Mouse (Mus musculus): ENCODE data around the gene Adgrg5.
A peak's percentile ranks its signal among the peaks of the same experiment; 100 is the strongest.

Gene Adgrg5

DNA sequence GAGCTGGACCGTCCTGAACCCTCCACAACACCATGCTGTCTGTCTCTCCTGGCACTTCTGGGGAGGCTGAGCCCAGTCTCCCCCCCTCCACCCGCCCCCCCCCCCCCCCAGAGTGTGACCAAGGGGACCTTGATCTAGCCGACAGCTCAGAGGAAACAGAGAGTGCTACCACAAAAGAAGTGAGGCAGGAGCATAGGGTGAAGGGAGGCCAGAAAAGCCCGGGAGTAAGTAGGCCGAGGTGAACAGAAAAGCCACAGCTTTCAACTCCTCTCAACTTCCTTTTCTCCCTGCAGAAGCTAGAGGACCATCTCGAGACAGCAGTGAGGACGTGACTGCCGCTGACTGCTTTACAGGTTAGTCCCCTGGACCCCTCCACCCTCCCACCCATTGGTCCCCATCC is at the start of gene Adgrg5:
Gene Adgrg5, plus strand, starts transcription at position 290 of the 400 bp plus-strand sequence.
- DNase-seq = no peak

DNA sequence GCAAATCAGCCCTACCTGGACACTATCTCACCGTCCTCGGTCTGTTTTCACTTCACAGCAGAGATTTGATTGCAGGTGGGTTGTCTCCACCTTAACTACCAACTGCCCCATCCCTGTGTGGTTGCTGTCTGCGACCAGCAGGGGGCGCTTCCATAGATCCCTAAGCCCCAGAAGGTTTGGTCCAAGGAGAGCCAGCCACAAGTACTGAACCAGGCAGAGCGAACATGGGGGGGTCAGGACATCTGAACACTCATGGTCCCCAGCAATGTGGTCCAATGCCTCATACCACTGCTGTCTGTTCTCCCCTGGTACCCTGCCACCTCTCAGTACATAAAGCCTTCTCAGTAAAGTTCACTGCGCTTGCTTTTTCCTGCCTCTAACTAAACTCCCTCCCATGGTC is 49.1 kb upstream of the Adgrg5 start:
- peak; percentile 82 to 83 for DNase-seq

DNA sequence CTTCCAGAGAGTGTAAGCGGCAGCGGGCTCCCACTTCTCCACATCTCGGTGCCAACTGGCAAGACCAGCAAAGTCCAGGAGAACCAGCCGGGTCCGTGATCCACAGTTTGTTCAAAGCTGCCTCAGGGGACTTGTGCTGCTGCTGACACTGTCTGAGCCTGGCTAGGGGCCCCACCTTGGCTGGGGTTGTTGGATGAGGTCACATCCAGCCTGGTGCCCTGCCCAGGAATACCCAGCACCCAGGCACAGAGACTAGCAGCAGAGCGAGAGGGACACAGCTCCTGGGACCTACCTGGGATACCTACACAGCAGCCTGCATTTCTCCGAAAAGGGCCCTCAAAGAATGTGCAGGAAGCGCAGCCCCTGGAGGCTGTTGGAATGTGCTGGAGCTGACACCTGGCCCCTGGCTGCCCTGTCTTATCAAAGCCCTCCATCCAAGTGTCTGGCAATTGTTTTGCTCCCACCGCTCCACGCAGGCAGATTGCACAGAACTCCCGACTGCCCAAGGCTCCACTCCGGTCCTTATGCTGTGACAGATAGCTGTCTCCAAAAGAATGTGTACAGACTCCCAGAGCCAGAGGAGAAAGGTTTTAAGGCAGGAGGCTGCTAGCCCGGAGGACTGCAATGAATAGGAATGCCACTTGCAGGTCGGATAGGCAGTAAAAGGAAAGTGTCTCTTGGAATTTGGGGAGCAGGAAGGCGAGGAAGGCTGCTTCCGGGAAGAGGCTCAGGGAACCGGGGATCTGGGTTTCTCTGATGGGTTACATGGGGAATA is 48.2 kb upstream of the Adgrg5 start:
- no peak for DNase-seq

DNA sequence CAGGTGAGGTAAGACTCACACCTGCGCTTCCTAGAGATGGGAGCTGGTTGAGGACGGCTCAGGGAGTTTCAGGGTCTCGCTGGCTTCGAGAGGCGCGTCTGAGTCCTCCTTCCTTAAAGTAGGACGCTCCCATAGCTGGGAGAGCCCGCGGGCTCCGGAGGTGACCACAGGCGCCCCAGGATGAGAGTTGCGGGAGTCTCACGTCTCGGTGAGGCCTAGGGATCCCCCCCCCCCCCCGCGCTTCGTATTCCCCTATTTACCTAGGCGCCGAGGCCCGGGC is 47.7 kb upstream of the Adgrg5 start:
- DNase-seq = no peak

DNA sequence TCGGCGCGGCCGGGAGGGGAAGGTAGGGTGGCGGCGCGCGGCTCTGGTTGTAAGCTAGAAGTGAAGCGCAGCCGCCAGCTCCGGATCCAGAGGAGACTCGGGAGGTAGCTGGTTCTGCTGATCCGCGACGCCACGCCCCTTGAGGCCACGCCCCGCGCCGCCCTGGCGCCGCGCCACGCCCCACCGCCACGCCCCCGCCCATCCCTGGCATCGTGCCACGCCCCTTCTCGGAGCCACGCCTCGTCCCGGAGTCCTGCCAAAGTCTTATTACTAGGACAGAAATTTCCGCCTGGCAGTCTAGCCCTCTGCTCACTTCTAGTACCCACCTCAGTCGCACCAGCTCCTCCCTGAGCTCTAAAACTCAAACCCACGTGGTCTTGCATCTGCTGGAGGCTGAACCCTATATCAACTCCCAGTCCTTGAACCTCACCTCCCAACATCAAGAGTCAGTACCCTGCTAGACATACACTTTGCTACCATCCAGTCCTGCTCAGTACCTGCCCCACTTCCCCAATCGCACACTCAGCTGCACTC is 47.2 kb upstream of the Adgrg5 start, which contains the start of gene Dok4:
Gene Dok4, minus strand, starts transcription at position 134 of the 534 bp plus-strand sequence.
- peak; percentile 86 to 88 for DNase-seq

DNA sequence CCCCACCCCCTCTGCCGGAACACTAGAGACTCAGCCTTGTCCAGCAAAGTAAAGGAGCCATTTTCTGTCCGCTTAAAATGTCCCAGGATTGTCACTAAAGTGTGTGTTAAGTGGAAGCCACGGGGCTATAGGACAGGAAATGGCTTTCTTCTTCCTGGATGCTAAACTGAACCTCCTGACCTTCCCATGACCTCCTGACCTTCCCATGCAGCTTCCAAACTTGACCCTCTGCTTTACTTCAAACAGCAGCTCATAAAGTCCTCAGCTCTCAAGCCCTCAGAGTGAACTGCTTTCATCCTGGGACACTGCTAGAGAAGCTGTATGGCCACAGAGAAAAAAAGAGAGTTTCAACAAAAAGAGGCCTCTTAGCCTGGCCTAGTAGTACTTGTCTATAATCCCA is 46.7 kb upstream of the Adgrg5 start:
- DNase-seq = no peak

DNA sequence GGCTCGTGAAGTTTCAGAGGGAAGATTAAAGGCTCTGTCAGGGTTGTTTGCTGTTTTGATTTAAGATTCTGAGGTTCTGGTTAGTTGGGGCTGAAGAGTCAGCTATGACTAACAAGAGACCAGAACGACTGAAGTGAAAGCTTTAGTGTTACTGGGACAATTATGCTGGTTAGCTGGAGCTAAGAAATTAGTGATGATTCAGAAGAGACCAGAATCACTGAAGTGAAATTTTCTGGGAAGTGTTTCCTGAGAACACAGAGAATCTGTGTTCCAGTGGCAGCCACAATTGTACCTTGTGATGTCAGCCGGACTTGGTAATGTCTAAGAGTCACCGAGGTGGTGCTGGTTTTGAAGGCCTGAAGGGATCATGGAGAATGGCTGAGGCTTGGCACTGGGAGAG is 42.8 kb upstream of the Adgrg5 start:
- DNase-seq = no peak

DNA sequence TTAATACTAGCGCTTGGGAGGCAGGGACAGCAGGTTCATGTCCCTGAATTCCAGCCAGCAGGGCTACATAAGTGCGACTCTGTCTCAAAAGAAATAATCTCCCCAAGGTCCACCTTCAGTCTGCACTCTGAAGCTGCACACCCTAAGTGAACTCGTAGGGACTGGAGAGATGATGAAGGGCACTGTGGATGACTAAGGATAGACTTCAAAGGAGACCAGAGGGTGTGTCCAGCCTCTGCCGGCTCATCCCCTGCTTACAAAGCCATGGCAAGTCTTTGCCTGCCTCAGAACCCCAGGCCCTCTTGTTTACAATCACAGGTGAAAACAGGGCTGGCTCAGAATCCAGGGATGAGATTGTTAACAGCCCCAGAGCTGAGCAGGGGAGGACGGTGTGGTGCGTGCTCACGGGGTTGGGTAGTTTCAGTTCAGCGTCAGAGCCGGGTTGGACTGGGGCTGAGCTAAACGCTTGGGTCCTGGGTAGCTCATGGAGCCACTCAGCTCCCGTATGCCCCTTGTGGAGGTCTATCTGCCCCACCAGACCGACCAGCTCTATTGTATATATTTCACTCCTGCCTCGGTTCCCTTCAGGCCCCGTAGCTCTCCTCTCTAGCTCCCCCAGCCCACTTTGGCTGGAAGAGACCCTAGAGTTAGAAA is 35.0 kb upstream of the Adgrg5 start:
- DNase-seq = no peak

DNA sequence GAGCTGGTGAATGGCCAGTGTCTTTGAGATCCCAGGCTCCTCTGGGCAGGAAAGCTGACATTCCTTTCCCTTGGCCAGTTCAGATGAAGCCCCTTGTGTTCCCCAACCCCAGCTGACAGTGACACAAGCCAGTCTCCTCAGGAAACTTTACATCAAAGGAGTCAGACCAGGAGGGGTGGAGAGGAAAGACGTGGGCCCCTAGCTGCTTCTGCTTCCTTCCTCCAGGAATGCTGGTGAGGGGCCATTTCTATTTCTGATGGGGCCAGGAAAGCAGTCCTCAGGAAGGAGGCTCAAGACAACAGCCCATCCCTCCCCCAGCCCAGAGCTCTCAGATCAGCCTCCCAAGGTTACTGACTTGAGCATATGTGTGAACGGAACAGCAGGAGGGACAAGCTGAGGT is 30.6 kb upstream of the Adgrg5 start:
- no peak for DNase-seq

DNA sequence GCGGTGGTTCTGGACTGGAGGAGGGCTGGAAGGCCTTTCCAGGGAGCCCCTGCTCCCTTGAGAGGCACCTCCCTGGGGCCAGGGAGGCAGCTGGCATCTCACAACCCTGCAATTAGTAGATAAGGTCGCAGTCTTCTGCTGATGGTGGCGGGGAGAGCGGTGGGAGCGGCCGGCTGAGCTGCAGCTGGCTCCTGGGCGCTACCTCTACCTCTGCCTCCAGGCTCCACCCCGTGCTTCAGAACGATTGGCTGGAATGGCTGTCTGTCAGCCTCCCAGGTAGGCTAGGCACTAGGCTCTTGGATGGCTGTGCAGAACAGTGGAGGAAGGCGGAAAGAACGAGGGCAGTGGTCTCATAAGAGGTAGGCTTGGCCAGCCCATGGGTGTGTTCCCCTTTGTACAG is 24.2 kb upstream of the Adgrg5 start:
- DNase-seq = no peak

DNA sequence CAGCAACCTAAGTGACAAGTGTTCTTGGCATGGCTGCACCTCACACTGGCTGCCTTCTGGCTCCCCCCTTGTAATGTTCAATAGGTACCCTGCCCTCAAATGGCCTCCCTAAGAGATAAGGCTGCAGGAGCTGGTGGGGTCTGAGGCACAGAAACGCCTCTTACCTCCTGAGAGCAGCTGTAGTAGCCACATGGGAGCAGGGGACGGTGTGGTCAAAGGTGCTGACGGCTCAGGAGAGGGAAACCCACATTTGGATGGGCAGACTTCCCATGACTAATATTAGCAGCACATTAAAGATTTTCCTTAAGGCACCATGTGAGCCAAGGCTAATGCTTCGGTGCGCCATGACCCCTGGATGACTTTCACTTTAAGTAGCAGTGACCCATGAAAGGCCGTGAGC is 22.9 kb upstream of the Adgrg5 start:
- DNase-seq = no peak

DNA sequence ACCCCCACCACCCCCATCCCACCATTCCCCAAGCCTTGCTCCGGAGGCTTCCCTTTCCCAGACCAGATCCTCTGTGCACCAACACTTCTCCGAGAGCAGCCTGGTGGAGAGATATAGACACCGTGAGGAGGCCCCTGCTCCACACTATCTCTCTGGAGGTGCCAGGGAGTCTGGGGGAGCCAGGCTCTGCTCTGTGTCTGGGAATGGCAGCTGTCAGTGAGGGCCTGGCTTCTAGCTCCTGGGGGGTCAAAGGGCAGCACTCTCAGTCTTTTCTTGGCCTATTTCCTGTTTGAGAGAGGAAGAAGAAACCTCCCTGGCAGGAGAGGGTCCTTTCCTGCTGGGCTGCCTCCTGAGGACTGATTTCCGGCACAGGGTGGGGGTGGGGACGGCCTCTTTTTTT is 22.5 kb upstream of the Adgrg5 start:
- no peak for DNase-seq

DNA sequence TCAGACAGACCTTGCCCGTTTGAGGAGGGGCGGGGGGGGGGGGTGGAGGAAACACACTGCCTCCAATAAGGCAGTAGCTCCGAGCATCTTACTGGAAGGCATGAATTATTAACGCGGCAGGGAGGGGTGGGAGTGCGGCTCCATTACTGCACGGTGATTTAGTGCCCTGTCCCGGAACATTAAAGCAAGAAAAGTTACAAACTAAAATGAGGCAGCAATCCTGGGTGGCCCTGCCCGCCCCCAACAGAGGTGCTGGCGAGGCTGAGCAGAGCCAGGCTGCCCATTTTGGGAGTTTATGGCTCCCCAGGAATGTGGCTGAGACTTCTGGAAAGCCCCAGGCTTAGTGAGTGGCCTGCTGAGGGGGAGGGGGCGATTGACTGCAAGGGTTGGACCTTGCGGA is 19.8 kb upstream of the Adgrg5 start:
- no peak for DNase-seq

DNA sequence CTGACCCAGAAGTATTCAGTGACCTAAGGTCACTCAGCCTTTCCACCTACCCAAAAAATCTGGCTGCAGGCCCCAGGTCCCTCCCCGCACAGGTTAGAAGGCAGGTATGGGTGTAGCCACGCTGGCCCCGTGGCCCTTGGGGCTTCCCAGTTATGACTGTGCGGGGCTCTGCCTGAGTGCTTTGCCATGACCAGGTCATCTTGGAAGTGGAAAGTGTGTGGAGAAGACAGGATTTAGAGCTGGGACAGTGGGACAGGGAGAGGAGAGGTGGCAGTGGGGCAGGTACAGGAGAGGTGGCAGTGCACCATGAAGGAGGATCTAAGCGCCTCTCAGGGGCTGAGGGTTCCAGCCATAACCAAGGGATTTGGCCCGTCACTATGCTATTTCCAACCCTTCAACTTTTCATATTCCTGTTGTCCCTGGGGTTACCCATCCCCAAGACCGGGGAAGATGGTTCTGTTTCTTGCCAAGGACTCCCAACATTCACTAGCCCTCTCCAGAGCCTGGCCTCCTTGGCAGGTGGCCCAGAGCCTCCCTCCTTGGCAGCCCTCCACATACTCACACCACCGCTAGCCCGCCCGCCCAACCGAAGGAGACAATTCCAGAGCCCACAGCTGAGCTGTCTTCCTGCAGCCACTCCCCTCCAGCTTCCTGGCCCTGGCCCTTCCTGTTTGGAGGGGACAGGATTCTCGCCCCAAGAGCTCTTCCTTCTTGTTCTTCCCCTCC is 18.9 kb upstream of the Adgrg5 start:
- no peak for DNase-seq

DNA sequence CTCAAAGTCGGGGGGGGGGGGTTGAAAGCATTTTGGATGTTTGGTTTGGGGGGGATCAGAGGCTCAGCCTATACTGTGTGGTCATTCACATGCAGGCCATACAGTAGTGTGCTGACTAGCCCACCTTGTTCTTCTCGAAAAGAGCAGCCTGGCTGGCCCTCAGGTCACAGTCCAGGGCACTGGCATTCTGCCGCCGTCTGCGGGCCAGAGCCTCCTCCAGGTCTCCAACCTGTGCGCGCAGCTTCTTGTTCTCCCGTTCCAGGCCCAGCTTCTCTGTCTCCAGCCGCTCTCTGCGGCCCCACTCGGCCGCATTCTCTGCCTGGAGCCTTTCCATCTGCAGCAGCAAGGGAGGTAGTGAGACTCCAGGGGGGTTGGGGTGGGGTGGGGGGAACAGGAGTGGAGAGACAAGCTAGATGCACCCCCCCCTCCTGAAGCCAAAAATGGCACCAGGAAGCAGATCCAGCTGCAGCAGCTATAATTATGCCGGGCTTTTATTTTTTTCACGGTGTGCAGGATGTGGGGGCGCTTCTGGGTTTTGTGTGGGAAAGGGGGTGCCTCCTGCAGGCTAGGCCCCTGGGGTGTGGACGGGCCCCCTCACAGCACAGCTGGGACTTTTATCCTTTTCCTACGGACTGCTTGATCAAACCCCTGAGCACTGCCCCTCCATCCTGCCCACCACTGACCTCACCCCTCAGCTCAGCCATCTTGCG is 15.7 kb upstream of the Adgrg5 start:
- no peak for DNase-seq

DNA sequence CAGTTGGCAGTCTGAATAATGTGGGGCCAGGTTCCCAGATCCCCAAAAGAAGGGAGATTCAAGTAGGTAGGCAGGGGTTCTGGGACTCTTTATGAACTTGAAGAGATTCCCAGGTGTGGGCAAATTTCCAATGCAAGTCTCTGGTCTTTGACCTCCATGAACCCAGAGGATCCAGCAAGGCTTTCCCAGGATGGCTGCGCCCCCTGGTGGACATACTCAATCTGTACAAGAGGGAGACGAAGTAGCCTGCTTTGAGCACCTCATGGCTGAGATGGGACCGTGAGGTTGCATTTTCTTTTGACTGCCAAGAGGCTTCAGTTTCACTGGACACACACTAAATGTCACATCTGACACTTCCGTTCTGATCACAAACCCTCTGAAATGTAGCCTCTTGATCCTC is 14.6 kb upstream of the Adgrg5 start:
- DNase-seq = peak; percentile 85

DNA sequence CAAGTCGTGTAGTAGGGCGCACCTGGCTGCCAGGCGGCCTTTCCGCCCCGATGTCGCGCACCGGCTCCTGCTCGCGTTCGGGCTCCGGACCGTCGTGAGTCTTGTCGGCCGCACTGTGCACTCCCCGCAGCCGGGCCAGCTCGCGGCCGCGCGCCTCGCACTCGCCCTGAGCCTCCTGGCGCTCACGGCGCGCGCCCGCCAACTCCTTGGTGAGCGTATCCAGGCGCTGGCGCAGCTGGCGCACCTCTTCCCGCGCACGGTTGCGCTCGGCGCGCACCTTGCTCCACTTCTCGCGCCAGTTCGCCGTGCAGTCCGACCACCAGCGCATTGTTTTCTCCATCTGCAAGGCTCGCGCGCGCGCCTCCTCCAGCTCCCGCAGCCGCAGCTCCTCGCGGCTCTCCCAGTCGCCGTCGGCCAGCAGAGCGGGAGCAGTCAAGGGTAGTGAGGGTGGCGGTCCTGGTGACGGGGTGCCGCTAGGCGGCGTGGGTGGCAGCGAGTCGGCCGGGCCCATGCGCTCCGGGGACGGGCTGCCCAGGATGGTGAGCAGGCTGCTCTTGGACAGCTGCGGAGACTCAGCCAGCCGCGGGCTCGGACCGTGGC is 10.3 kb upstream of the Adgrg5 start:
- DNase-seq = peak; percentile 21 to 29

DNA sequence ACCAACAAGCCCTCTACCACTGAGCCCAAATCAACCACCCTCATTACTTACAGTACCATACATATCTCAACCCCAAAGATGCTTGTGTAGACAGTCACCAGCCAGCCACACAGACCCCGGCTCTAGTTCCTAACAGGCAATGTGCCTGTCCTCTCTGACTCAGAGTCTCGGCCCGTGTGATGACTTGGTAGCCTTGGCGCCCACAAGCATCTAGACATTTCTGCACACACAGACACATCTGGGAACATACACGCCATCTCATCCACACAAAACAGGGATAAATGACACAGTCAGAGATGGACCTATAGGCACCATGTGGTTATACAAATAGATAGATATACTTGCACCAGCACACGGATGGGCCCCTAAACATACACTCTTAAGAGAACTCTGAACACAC is 9.2 kb upstream of the Adgrg5 start:
- DNase-seq = no peak

DNA sequence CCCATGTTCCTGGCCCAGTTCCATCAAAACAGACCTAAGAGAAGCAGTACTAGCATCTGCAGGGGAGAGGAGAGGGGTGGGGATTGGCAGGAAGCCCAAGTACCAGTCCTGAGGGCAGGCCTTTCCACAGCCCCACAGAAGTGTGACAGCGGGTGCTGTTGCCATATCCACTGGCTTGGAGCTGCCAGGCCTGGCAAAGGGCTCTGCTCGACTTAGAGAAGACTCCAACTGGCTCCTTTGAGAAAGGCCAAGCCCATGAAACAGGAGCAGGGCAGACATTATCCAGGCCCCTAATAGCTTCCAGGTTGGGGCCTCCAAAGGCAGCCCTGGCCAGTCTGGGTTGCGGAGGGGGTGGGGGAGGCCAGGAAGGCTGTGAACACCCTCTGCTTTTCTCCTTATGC is 8.8 kb upstream of the Adgrg5 start:
- DNase-seq = no peak

DNA sequence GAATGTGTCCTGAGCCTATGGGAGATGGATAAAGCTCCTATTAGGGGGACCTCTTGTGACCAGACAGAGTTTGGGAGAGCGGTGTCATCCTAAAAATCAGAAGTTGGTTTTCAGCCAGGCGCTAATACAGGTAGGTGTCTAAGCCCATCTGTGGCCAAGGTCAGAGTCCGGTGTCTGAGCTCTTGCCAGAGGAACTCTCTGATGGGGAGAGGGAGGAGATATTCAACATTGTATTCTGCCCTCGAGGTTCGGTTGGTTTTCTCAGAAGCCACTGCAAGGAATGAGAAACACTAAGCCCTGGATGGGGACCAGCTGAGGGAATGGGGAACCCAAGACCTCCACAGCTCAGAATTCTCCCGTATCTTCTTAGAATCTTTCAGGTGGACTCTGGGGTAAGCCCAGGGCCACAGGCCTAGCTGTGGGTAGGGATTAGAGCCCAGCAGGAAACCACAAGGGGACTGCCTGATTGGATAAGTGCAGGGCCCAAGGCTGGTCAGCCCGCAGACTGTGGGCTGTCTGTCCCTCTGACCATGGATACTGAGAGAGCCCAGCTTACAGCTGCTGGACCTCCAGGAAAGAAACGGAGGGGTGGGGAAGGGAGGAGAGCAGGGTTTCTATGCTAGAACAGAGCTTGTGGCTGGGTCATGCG is 7.1 kb upstream of the Adgrg5 start:
- DNase-seq = no peak

DNA sequence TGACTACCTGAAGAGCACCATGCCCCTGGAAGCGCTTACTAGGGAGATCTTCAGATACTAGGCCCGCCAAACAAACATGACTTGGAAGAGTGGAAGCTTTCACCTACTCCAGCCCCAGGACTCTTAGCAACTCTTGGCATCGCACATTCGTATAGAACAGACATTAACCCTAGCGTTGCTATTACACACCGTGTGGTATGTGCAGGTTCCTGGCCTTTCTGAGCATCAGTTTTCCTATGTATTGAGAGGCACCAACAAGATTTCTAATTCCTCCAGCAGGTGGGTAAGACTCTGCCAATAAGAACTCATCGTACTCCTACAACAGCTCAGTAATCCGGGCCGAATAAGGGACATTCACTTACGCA is 6.6 kb upstream of the Adgrg5 start:
- no peak for DNase-seq

DNA sequence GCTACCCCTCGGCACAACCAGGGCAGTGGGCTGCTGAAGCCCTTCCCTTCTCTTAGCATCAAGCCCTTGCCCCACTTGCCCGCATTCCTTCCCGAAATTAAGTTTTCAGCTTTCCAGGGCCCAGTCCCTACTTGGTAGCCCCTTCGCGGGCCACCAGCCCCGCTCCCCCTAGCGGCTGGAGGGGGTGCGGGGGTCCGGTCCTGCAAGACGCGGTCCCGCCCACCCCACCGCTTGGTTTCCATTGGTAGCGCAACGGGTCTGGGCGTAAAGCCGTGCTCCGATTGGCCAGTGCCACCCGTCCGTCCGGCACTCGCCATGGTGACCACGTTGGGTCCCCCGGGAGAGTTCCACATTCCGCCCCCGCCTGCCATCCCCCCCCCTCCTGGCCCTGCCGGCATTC is 6.1 kb upstream of the Adgrg5 start:
- DNase-seq = peak; percentile 86 to 88
